Mouse (Mus musculus): Measurements from ENCODE around the gene Csrnp2.

GRCm38 (mm10) chr15:100527900-100528299 is 32.6 kb upstream of the Csrnp2 start:
- TF ChIP-seq CTCF (IDR thresholded peaks at IDR 0.05; ENCODE audit: insufficient read depth, low read length) (no peak), POLR2A (IDR thresholded peaks at IDR 0.05; ENCODE audit: borderline replicate concordance, extremely low read depth, low read depth, low read length) (no peak)
